Comparison of ENCODE assay signal across 8 mouse cellular contexts in the genomic region with DNA sequence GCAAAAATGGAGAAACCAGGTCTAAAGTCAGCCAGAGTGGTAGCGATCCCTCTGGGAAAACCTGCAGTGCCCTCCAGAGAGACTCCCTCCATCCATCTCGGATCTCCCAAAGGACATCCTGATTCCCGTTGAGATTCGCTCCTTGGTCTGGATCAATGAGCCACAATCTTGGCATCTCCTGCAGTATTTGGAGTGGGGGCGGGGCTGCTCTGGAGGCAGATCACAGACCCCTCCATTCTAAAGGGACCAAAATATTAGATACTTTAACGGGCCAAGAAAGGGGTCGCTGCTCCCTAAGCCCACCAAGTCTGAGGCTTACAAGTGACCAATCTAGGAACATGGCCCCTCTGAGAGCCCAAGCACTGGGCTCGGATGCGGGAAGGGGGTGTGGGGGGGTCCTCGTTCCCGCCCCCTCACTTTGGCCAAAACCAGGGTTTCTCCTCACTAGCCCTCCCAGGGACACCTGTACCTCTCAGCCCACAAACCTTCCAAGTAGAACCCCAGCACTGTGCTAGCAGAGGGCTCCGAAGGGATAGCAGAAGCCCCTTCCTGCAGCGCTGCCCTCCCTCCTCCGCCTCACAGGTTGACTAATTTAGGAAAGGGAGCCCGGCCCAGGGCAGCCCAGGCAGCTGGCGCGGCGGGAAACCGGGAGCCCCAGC. TPM values are rescaled to one million over a fixed set of nuclear protein-coding genes. Genes with fewer than 3 reads are reported as not detected.
A peak's percentile ranks its signal among the peaks of the same experiment; 100 is the strongest.
DNase-seq lines count a peak whose midpoint lies in the region; ATAC-seq and TF ChIP-seq lines count a peak whose summit lies in the region.

No protein-coding gene starts in this region.

- TF ChIP-seq EP300 in lung, postnatal 0 days (IDR thresholded peaks at IDR 0.05): no peak

- H3K27ac ChIP-seq in lung, postnatal 0 days (ENCODE audit: low read length): peak overlapping the region; percentile 77
- peak overlapping the region; percentile 84 for H3K27ac ChIP-seq in forebrain, postnatal 0 days (ENCODE audit: low read depth, low read length)
- H3K27ac ChIP-seq in midbrain, embryonic 11.5 days (ENCODE audit: low read depth, low read length): peak overlapping the region; percentile 96

- peak overlapping the region; percentile 20 for H3K4me3 ChIP-seq in erythroblast, embryonic 14.5 days (replicated peaks)
- peak overlapping the region; percentile 56 for H3K4me3 ChIP-seq in lung, postnatal 0 days (ENCODE audit: low read depth, low read length)
- peak overlapping the region; percentile 69 for H3K4me3 ChIP-seq in forebrain, postnatal 0 days (ENCODE audit: low read depth, low read length)
- H3K4me3 ChIP-seq in midbrain, embryonic 11.5 days (ENCODE audit: low read depth, low read length): peak overlapping the region; percentile 59

- peak overlapping the region; percentile 88 for H3K4me2 ChIP-seq in lung, postnatal 0 days (replicated peaks; ENCODE audit: low read depth, low read length)
- peak overlapping the region; percentile 95 for H3K4me2 ChIP-seq in forebrain, postnatal 0 days (ENCODE audit: low read depth)
- H3K4me2 ChIP-seq in midbrain, embryonic 11.5 days: peak overlapping the region; percentile 80

- H3K9me3 ChIP-seq in erythroblast, embryonic 14.5 days (ENCODE audit: control insufficient read depth, low read length): no peaks in the 10 kb centered on the region
- H3K9me3 ChIP-seq in lung, postnatal 0 days (ENCODE audit: low read length): no peaks in the 10 kb centered on the region
- H3K9me3 ChIP-seq in forebrain, postnatal 0 days (ENCODE audit: low read length): no peaks in the 10 kb centered on the region
- no peaks in the 10 kb centered on the region; the same call in 1 of the 2 replicates for H3K9me3 ChIP-seq in midbrain, embryonic 11.5 days (ENCODE audit: control insufficient read depth, low read length)

- peaks cover 36% of the 10 kb centered on the region for H3K27me3 ChIP-seq in erythroblast, embryonic 14.5 days (ENCODE audit: control insufficient read depth)
- no peaks in the 10 kb centered on the region for H3K27me3 ChIP-seq in lung, postnatal 0 days (replicated peaks; ENCODE audit: insufficient read depth, low read length)
- no peaks in the 10 kb centered on the region for H3K27me3 ChIP-seq in forebrain, postnatal 0 days (ENCODE audit: insufficient read depth, low read length)
- H3K27me3 ChIP-seq in midbrain, embryonic 11.5 days (ENCODE audit: control insufficient read depth, insufficient read depth, low read length): no peaks in the 10 kb centered on the region

- DNase-seq in lung, postnatal 0 days (ENCODE audit: low spot score): no peak
- DNase-seq in lung, postnatal 36 days: no peak
- DNase-seq in forebrain, postnatal 0 days: peak; percentile 42
- DNase-seq in midbrain, embryonic 11.5 days (ENCODE audit: low spot score, missing footprints): peak; percentile 88
- no peak for DNase-seq in spleen, adult 12 weeks (ENCODE audit: low spot score)

- no peak for ATAC-seq in erythroblast, adult 5-6 weeks (replicated peaks; ENCODE audit: low FRiP score, poor library complexity, severe bottlenecking)
- ATAC-seq in lung, postnatal 0 days: no peak
- ATAC-seq in forebrain, postnatal 0 days: no peak
- ATAC-seq in midbrain, embryonic 11.5 days (ENCODE audit: low FRiP score): peak; percentile 8
- ATAC-seq in megakaryocyte-erythroid progenitor cell, adult 5-6 weeks (replicated peaks; ENCODE audit: low FRiP score, low TSS enrichment, poor library complexity, severe bottlenecking): no peak

- TF ChIP-seq CTCF in lung, postnatal 0 days (IDR thresholded peaks at IDR 0.05): no peak
- TF ChIP-seq CTCF in forebrain, postnatal 0 days (IDR thresholded peaks at IDR 0.05; ENCODE audit: low read depth): no peak

- no peaks in the 10 kb centered on the region for H3K4me1 ChIP-seq in erythroblast, embryonic 14.5 days (ENCODE audit: control insufficient read depth)
- H3K4me1 ChIP-seq in lung, postnatal 0 days (ENCODE audit: insufficient read depth, low read depth, low read length): peaks cover 5% of the 10 kb centered on the region; the same call in 1 of the 2 replicates
- H3K4me1 ChIP-seq in forebrain, postnatal 0 days (ENCODE audit: insufficient read depth): peaks cover 11% of the 10 kb centered on the region
- peaks cover 16% of the 10 kb centered on the region for H3K4me1 ChIP-seq in midbrain, embryonic 11.5 days (ENCODE audit: control insufficient read depth, insufficient read depth, low read length)

- WGBS in lung, postnatal 0 days: 3% methylated on average over 17 of the region's 19 CpGs
- WGBS in forebrain, postnatal 0 days: 1% methylated on average over 18 of the region's 19 CpGs
- under 1% methylated on average over 19 of the region's 19 CpGs for WGBS in midbrain, embryonic 11.5 days

- peak overlapping the region; percentile 46 for H3K9ac ChIP-seq in lung, postnatal 0 days (replicated peaks; ENCODE audit: low read depth)
- peak overlapping the region; percentile 75 for H3K9ac ChIP-seq in forebrain, postnatal 0 days
- peak overlapping the region; percentile 72 for H3K9ac ChIP-seq in midbrain, embryonic 11.5 days (ENCODE audit: low read length)

- H3K36me3 ChIP-seq in erythroblast, embryonic 14.5 days (ENCODE audit: control insufficient read depth): no peaks in the 10 kb centered on the region
- H3K36me3 ChIP-seq in lung, postnatal 0 days (ENCODE audit: insufficient read depth, low read length): no peaks in the 10 kb centered on the region
- no peaks in the 10 kb centered on the region for H3K36me3 ChIP-seq in forebrain, postnatal 0 days (ENCODE audit: insufficient read depth)
- H3K36me3 ChIP-seq in midbrain, embryonic 11.5 days (ENCODE audit: control insufficient read depth, insufficient read depth, low read length): no peaks in the 10 kb centered on the region; the same call in 1 of the 2 replicates

RNA-seq across cellular contexts. Expression of a gene that starts 56.6 kb away (rescaled TPM):
- polyA plus RNA-seq in erythroblast, embryonic 14.5 days (2012): 0.07 TPM in 1 of 2 replicates, not detected in the other
- 1.2 and 5.0 TPM in 2 replicates for total RNA-seq in erythroblast, adult 5-6 weeks (2015; ENCODE audit: low replicate concordance)
- 1.3 and 4.9 TPM in 2 replicates for total RNA-seq in erythroblast, adult 5-6 weeks (2017; ENCODE audit: low replicate concordance)
- 17.7 and 20.8 TPM in 2 replicates for polyA plus RNA-seq in lung, postnatal 0 days (2015; fragmentation: Nextera tagmentation; extraction: Ambion mirVana)
- 73.6 and 91.1 TPM in 2 replicates for total RNA-seq in forebrain, postnatal 0 days (2014; rRNA removed)
- 12.9 and 22.5 TPM in 2 replicates for polyA plus RNA-seq in forebrain, postnatal 0 days (2015; fragmentation: Nextera tagmentation; extraction: Ambion mirVana)
- 44.4 and 49.4 TPM in 2 replicates for polyA plus RNA-seq in midbrain, embryonic 11.5 days (2014; fragmentation: Nextera tagmentation; extraction: Ambion mirVana)
- 0.79 and 1.2 TPM in 2 replicates for total RNA-seq in megakaryocyte-erythroid progenitor cell, adult 5-6 weeks (2014; fragmentation: Nextera tagmentation)
- 0.19 and 0.23 TPM in 2 replicates for total RNA-seq in megakaryocyte-erythroid progenitor cell, adult 5-6 weeks (2017)

Comparison
In these comparisons a context has a peak if more than half of its experiments do, and no peak if none do; other contexts are left out.
1. DNase-seq: peak in forebrain, postnatal 0 days (single experiment) and midbrain, embryonic 11.5 days (single experiment); none in lung, postnatal 0 days (single experiment), lung, postnatal 36 days (single experiment) and spleen, adult 12 weeks (single experiment).
2. RNA of a gene that starts 56.6 kb away (polyA plus RNA-seq): 44.4 to 49.4 TPM in midbrain, embryonic 11.5 days, 12.9 to 22.5 TPM in forebrain, postnatal 0 days and 17.7 to 20.8 TPM in lung, postnatal 0 days; 0.07 TPM in erythroblast, embryonic 14.5 days; every median in the first group is over 10 times any median in the second.
3. Peak in every context shown above with its lines, with median percentiles within 50 percentile points of each other: H3K4me3 ChIP-seq, H3K27ac ChIP-seq, H3K4me2 ChIP-seq and H3K9ac ChIP-seq.